Mouse (Mus musculus): ENCODE results near the gene Hnrnpul1. TPM values are rescaled to one million over a fixed set of nuclear protein-coding genes. Genes with fewer than 3 reads are reported as not detected.

Gene Hnrnpul1
- polyA plus RNA-seq, 1 experiment from 2014 or later = 32.1 TPM

- 35% methylated on average over 9 of the region's 9 CpGs for WGBS
- Histone ChIP-seq H3K9ac (ENCODE audit: low read depth, low read length) (0 out of 2 replicates have a peak overlapping the region, but pooled peaks have one; percentile 58), H3K27me3 (replicated peaks; ENCODE audit: control insufficient read depth, insufficient read depth, low read length) (no peaks in the 10 kb centered on the region), H3K36me3 (ENCODE audit: control insufficient read depth, insufficient read depth) (no peaks in the 10 kb centered on the region), H3K4me2 (replicated peaks; ENCODE audit: low read depth) (peak overlapping the region; percentile 89), H3K4me3 (ENCODE audit: low read depth, low read length) (peak overlapping the region; percentile 58), H3K4me1 (replicated peaks; ENCODE audit: control insufficient read depth, insufficient read depth, low read length) (0 out of 2 replicates have a peak, but pooled peaks cover 6% of the 10 kb centered on the region), H3K9me3 (ENCODE audit: control insufficient read depth) (no peaks in the 10 kb centered on the region), H3K27ac (ENCODE audit: low read depth, low read length) (peak overlapping the region; percentile 46; the same call in 1 of the 2 replicates)
- no peak for TF ChIP-seq CTCF (IDR thresholded peaks at IDR 0.05; ENCODE audit: low read depth)
- no peak for ATAC-seq
Measured at GRCm38 (mm10) chr7:25787456-25788219, 33.1 kb upstream of the Hnrnpul1 start.

GRCm38 (mm10) chr7:25786974-25787373, 32.4 kb upstream of the Hnrnpul1 start:
- H3K27ac ChIP-seq (ENCODE audit: low read depth, low read length) = no peak overlapping the region; the same call in 1 of the 2 replicates
- H3K9ac ChIP-seq (ENCODE audit: low read depth, low read length) = 0 out of 2 replicates have a peak overlapping the region, but pooled peaks have one; percentile 26
- 70% methylated on average over 4 of the region's 4 CpGs for WGBS
- peak overlapping the region; percentile 89 for H3K4me2 ChIP-seq (replicated peaks; ENCODE audit: low read depth)
- ATAC-seq = no peak
- no peak for TF ChIP-seq CTCF (IDR thresholded peaks at IDR 0.05; ENCODE audit: low read depth)
- 0 out of 2 replicates have a peak, but pooled peaks cover 6% of the 10 kb centered on the region for H3K4me1 ChIP-seq (replicated peaks; ENCODE audit: control insufficient read depth, insufficient read depth, low read length)
- H3K36me3 ChIP-seq (ENCODE audit: control insufficient read depth, insufficient read depth) = no peaks in the 10 kb centered on the region
- H3K4me3 ChIP-seq (ENCODE audit: low read depth, low read length) = peak overlapping the region; percentile 58; the same call in 1 of the 2 replicates
- no peaks in the 10 kb centered on the region for H3K27me3 ChIP-seq (replicated peaks; ENCODE audit: control insufficient read depth, insufficient read depth, low read length)
- H3K9me3 ChIP-seq (ENCODE audit: control insufficient read depth) = no peaks in the 10 kb centered on the region

- H3K4me3 ChIP-seq (ENCODE audit: low read depth, low read length) = no peak overlapping the region
- H3K4me2 ChIP-seq (replicated peaks; ENCODE audit: low read depth) = no peak overlapping the region
- WGBS = 68% methylated on average over 4 of the region's 4 CpGs
- H3K4me1 ChIP-seq (replicated peaks; ENCODE audit: control insufficient read depth, insufficient read depth, low read length) = 0 out of 2 replicates have a peak, but pooled peaks cover 6% of the 10 kb centered on the region
- no peaks in the 10 kb centered on the region; the same call in 1 of the 2 replicates for H3K36me3 ChIP-seq (ENCODE audit: control insufficient read depth, insufficient read depth)
- H3K27ac ChIP-seq (ENCODE audit: low read depth, low read length) = no peak overlapping the region
- H3K9ac ChIP-seq (ENCODE audit: low read depth, low read length) = no peak overlapping the region
- TF ChIP-seq CTCF (IDR thresholded peaks at IDR 0.05; ENCODE audit: low read depth) = no peak
- no peak for ATAC-seq
- no peaks in the 10 kb centered on the region for H3K27me3 ChIP-seq (replicated peaks; ENCODE audit: control insufficient read depth, insufficient read depth, low read length)
- no peaks in the 10 kb centered on the region for H3K9me3 ChIP-seq (ENCODE audit: control insufficient read depth)
Measured at GRCm38 (mm10) chr7:25785752-25786151, 31.2 kb upstream of the Hnrnpul1 start.

- no peaks in the 10 kb centered on the region for H3K9me3 ChIP-seq (ENCODE audit: control insufficient read depth)
Measured at GRCm38 (mm10) chr7:25784808-25785207, 30.3 kb upstream of the Hnrnpul1 start.

GRCm38 (mm10) chr7:25783746-25784145, 29.2 kb upstream of the Hnrnpul1 start:
- 0 out of 2 replicates have a peak, but pooled peaks cover 4% of the 10 kb centered on the region for H3K4me1 ChIP-seq (replicated peaks; ENCODE audit: control insufficient read depth, insufficient read depth, low read length)
- H3K27ac ChIP-seq (ENCODE audit: low read depth, low read length) = no peak overlapping the region
- no peak overlapping the region for H3K4me3 ChIP-seq (ENCODE audit: low read depth, low read length)
- WGBS = 61% methylated on average over 8 of the region's 8 CpGs
- H3K4me2 ChIP-seq (replicated peaks; ENCODE audit: low read depth) = no peak overlapping the region
- no peaks in the 10 kb centered on the region for H3K9me3 ChIP-seq (ENCODE audit: control insufficient read depth)
- H3K27me3 ChIP-seq (replicated peaks; ENCODE audit: control insufficient read depth, insufficient read depth, low read length) = no peaks in the 10 kb centered on the region
- H3K9ac ChIP-seq (ENCODE audit: low read depth, low read length) = no peak overlapping the region
- TF ChIP-seq CTCF (IDR thresholded peaks at IDR 0.05; ENCODE audit: low read depth) = no peak
- no peaks in the 10 kb centered on the region; the same call in 1 of the 2 replicates for H3K36me3 ChIP-seq (ENCODE audit: control insufficient read depth, insufficient read depth)
- no peak for ATAC-seq

More at GRCm38 (mm10) chr7:25784808-25785207, 30.3 kb upstream of the Hnrnpul1 start:
- Histone ChIP-seq H3K4me3 (ENCODE audit: low read depth, low read length) (no peak overlapping the region), H3K27ac (ENCODE audit: low read depth, low read length) (no peak overlapping the region), H3K9ac (ENCODE audit: low read depth, low read length) (no peak overlapping the region), H3K4me2 (replicated peaks; ENCODE audit: low read depth) (no peak overlapping the region), H3K27me3 (replicated peaks; ENCODE audit: control insufficient read depth, insufficient read depth, low read length) (no peaks in the 10 kb centered on the region), H3K4me1 (replicated peaks; ENCODE audit: control insufficient read depth, insufficient read depth, low read length) (0 out of 2 replicates have a peak, but pooled peaks cover 4% of the 10 kb centered on the region), H3K36me3 (ENCODE audit: control insufficient read depth, insufficient read depth) (no peaks in the 10 kb centered on the region; the same call in 1 of the 2 replicates)
- no peak for TF ChIP-seq CTCF (IDR thresholded peaks at IDR 0.05; ENCODE audit: low read depth)
- ATAC-seq = no peak
- 59% methylated on average over 1 of the region's 1 CpGs for WGBS

GRCm38 (mm10) chr7:25782744-25783143, 28.2 kb upstream of the Hnrnpul1 start:
- no peak; the same call in 1 of the 2 replicates for TF ChIP-seq CTCF (IDR thresholded peaks at IDR 0.05; ENCODE audit: low read depth)
- Histone ChIP-seq H3K27me3 (replicated peaks; ENCODE audit: control insufficient read depth, insufficient read depth, low read length) (no peaks in the 10 kb centered on the region), H3K4me1 (replicated peaks; ENCODE audit: control insufficient read depth, insufficient read depth, low read length) (0 out of 2 replicates have a peak, but pooled peaks cover 4% of the 10 kb centered on the region), H3K36me3 (ENCODE audit: control insufficient read depth, insufficient read depth) (no peaks in the 10 kb centered on the region; the same call in 1 of the 2 replicates), H3K9me3 (ENCODE audit: control insufficient read depth) (no peaks in the 10 kb centered on the region), H3K4me3 (ENCODE audit: low read depth, low read length) (no peak overlapping the region), H3K27ac (ENCODE audit: low read depth, low read length) (peak overlapping the region; percentile 57; the same call in 1 of the 2 replicates), H3K4me2 (replicated peaks; ENCODE audit: low read depth) (no peak overlapping the region), H3K9ac (ENCODE audit: low read depth, low read length) (no peak overlapping the region)
- 63% methylated on average over 6 of the region's 6 CpGs for WGBS
- ATAC-seq = no peak
